Mouse (Mus musculus) liver, embryonic 14.5 days (tissue): ENCODE data around the gene Ago3. TPM values are rescaled to one million over a fixed set of nuclear protein-coding genes. Genes with fewer than 3 reads are reported as not detected.
A peak's percentile ranks its signal among the peaks of the same experiment; 100 is the strongest.

Experiments used
- ATAC-seq: fragments of 200-750 bp; cut with Nextera tagmentation; 2 replicates; pipeline ENCODE4 v1.8.0; 2017; ENCODE audit warnings: moderate number of reproducible peaks, mild to moderate bottlenecking, moderate library complexity; ENCODE audit not compliant: insufficient read depth
- DNase-seq, 3 experiments: peaks; one replicate each; pipeline ENCODE4 v3.0.0-alpha.2; 2012 to 2013; ENCODE audit warnings: low read depth in 3 of 3, low spot score in 3 of 3
- H3K27ac ChIP-seq: fragments of 300-500 bp; sonication (generic); 2 replicates; pipeline ENCODE4 v1.5.1; 2014; ENCODE audit warnings: moderate library complexity, mild to moderate bottlenecking, control low read depth, inconsistent platforms
- H3K27me3 ChIP-seq: fragments of 300-500 bp; sonication (generic); 2 replicates; pipeline ENCODE4 v1.6.1; 2014; ENCODE audit warnings: mild to moderate bottlenecking, low read length, moderate library complexity; ENCODE audit not compliant: control insufficient read depth, insufficient read depth
- H3K36me3 ChIP-seq: fragments of 300-500 bp; sonication (generic); replicated peaks from 2 replicates; pipeline ENCODE4 v1.6.1; 2014; ENCODE audit warnings: low read depth; ENCODE audit not compliant: control insufficient read depth, insufficient read depth
- H3K4me1 ChIP-seq, 2 experiments: fragments of 200-500 bp in 1 of 2; fragments of 300-500 bp in 1 of 2; sonication (generic) in 1 of 2; replicated peaks; 2 replicates each; pipeline ENCODE4 v1.6.1; 2012 to 2014; ENCODE audit warnings: antibody characterized with exemption in 1 of 2, inconsistent platforms in 1 of 2, low read length in 1 of 2; ENCODE audit not compliant: control insufficient read depth in 2 of 2, insufficient read depth in 2 of 2
- H3K4me2 ChIP-seq: fragments of 300-500 bp; sonication (generic); 2 replicates; pipeline ENCODE4 v1.6.1; 2014; ENCODE audit warnings: low read depth, mild to moderate bottlenecking, control low read depth, moderate library complexity
- H3K4me3 ChIP-seq, 2 experiments: fragments of 200-500 bp in 1 of 2; fragments of 300-500 bp in 1 of 2; sonication (generic) in 1 of 2; 2 replicates each; pipeline ENCODE4 v1.5.1; 2012 to 2014; ENCODE audit warnings: low read depth in 2 of 2, low read length in 2 of 2, mild to moderate bottlenecking in 2 of 2, control low read depth in 1 of 2, inconsistent platforms in 1 of 2, moderate library complexity in 1 of 2; ENCODE audit not compliant: insufficient read depth in 1 of 2
- H3K9ac ChIP-seq: fragments of 300-500 bp; sonication (generic); replicated peaks from 2 replicates; pipeline ENCODE4 v1.6.1; 2014; ENCODE audit warnings: mild to moderate bottlenecking, control low read depth, moderate library complexity
- H3K9me3 ChIP-seq: fragments of 300-500 bp; sonication (generic); 2 replicates; pipeline ENCODE4 v1.6.1; 2016; ENCODE audit warnings: low read length, mixed read lengths; ENCODE audit not compliant: control insufficient read depth
- CTCF ChIP-seq: IDR thresholded peaks from 2 replicates; pipeline ENCODE4 v1.5.1; 2016; ENCODE audit warnings: antibody characterized with exemption, low read depth, control low read depth
- EP300 ChIP-seq: IDR thresholded peaks from 2 replicates; pipeline ENCODE4 v1.6.1; 2016; ENCODE audit warnings: antibody characterized with exemption, low read depth
- WGBS: fragments of 180-500 bp; shearing (Covaris S2); extraction: QIAGEN DNeasy Blood & Tissue Kit; methylation state at CpG from one replicate; pipeline ENCODE4 v1.1.7; 2014; ENCODE audit not compliant: insufficient replicate concordance; 5-methylcytosine and 5-hydroxymethylcytosine counted together
- polyA plus RNA-seq, 2 experiments: library from polyadenylated mRNA; depleted of rRNA in 1 of 2; stranded (reverse) in 1 of 2; unstranded in 1 of 2; fragments of >200 nt; fragmentation: Nextera tagmentation in 1 of 2; extraction: Ambion mirVana in 1 of 2; gene quantifications; 2 replicates each; pipeline versions ENCODE4 v1.2.1 to v1.2.3; 2012 to 2014

Ago3 gene
- polyA plus RNA-seq, 2 experiments: 1.1 to 4.3 TPM

DNA sequence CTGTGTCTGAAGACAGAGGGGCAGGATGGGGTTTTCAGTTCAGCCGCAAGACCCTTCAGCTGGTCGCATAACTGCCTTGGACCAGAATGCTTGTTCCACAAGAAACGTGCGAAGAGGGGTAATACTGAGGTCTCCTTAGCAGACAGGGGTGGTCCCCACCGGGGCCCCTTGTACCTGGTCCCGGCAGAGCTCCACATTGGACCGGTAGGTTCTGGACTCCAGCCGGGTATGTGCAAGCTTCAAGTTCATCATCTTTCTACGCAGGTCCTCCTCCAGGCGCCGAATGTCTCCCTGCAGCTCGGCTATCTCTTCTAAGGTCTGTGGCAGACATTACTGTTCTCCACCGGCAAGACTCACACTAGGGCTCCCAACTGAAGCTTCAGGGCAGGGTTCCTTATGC lies 106.7 kb downstream of the Ago3 start:
- ATAC-seq (no peak), DNase-seq (no peak)
- peaks cover 8% of the 10 kb centered on the region for H3K27me3 ChIP-seq
- no peak overlapping the region for H3K4me3 ChIP-seq
- H3K27ac ChIP-seq: no peak overlapping the region
- no peak for TF ChIP-seq EP300
- no peak for TF ChIP-seq CTCF
- no peak overlapping the region for H3K9ac ChIP-seq
- H3K4me1 ChIP-seq: peaks cover 4 to 6% of the 10 kb centered on the region in 2 experiments; a peak in 3 of 4 replicates
- 83% methylated on average over 13 of the region's 13 CpGs for WGBS
- H3K36me3 ChIP-seq: no peaks in the 10 kb centered on the region; the same call in 1 of the 2 replicates
- no peak overlapping the region for H3K4me2 ChIP-seq
- no peaks in the 10 kb centered on the region for H3K9me3 ChIP-seq

DNA sequence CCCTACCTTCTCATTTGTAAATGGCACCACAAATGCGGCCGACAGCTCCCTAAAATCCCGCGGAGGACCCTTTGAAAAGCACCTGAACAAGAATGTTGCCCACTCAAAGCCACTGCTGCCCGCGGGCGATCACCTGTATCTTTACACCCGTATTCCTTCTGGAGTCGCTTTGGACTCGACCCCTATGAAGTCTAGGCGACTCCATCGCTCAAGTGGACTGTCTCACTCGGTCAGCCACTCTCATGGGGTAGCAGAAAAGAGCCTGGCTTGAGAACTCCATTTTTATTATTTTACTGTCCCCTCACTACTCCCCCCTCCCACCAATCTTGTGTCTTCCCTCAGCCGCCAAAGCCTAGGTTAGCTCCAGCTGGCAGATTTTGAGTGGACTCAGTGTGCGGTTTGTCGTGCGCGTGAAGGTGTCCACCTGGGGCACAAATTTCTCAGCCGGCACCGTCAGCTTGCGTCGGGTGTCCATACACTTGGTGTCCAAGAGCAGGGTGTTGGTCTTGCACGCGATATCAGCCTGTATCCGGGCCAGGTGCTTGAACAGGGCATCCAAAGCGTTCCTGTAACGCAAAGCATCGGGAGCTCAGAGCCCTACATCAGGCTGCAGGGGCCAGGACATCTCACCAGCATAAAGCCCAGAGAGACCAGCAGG lies 107.4 kb downstream of the Ago3 start:
- Histone ChIP-seq H3K4me2 (peak overlapping the region; percentile 94), H3K4me3 (peak overlapping the region; percentile 26 to 83), H3K27me3 (peaks cover 8% of the 10 kb centered on the region), H3K36me3 (peaks cover 6% of the 10 kb centered on the region), H3K27ac (no peak overlapping the region), H3K4me1 (peaks cover 4 to 6% of the 10 kb centered on the region in 2 experiments; a peak in 3 of 4 replicates), H3K9me3 (no peaks in the 10 kb centered on the region), H3K9ac (no peak overlapping the region; the same call in 1 of the 2 replicates)
- no peak for DNase-seq
- 52% methylated on average over 28 of the region's 28 CpGs for WGBS
- no peak; the same call in 1 of the 2 replicates for ATAC-seq
- TF ChIP-seq EP300 (no peak), CTCF (no peak)

DNA sequence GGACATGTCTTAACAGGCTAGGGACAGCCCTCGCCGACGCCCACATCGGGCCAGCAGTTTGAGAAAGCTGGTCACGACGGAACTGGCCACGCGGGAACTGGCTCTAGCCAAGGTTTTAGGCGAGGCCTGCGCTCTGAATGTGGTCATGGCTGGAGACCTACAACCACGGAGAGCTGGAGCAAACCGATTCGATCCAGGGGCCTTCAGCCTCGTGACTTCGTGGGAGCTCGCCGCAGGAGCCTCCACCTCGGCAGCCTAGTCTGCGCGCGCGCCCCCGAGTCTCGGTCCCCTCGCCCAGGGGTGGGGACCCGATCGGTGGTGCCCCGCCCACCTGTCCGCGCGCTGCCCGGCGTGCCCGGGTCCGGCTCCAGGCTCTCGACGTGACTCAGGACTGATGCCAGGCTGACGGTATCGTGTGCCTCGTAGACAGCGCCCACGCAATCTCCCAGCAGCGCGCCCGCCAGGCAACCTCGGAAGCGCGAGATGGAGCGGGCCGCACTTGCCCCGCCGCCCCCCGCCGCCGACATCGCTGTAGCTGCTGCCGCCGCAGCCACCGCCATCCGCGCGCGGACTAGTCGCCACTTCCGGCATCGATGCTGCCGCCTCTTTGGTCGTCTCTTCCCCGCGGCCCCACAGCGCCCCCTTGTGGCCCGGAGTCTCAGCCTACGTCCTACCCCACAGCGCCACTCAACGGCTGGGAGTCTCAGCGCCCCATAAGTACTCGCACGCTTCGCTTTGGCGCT lies 108.1 kb downstream of the Ago3 start, which contains the start of gene Adprhl2:
Gene Adprhl2, minus strand, starts transcription at position 593 of the 743 bp plus-strand sequence.
- Histone ChIP-seq H3K27ac (peak within 1 kb of the TSS; percentile 6; the same call in 1 of the 2 replicates), H3K4me3 (peak within 1 kb of the TSS; percentile 83 to 88), H3K4me1 (peaks cover 4 to 6% of the 10 kb centered on the region in 2 experiments; a peak in 3 of 4 replicates), H3K9ac (peak within 1 kb of the TSS; percentile 74), H3K36me3 (peaks cover 7% of the 10 kb centered on the region), H3K4me2 (peak within 1 kb of the TSS; percentile 94), H3K9me3 (no peaks in the 10 kb centered on the region), H3K27me3 (peaks cover 8% of the 10 kb centered on the region)
- DNase-seq (peak; percentile 87 to 93 (median 89)), ATAC-seq (peak; percentile 84)
- WGBS: under 1% methylated on average over 78 of the region's 80 CpGs
- TF ChIP-seq CTCF (peak; percentile 99), EP300 (no peak)

DNA sequence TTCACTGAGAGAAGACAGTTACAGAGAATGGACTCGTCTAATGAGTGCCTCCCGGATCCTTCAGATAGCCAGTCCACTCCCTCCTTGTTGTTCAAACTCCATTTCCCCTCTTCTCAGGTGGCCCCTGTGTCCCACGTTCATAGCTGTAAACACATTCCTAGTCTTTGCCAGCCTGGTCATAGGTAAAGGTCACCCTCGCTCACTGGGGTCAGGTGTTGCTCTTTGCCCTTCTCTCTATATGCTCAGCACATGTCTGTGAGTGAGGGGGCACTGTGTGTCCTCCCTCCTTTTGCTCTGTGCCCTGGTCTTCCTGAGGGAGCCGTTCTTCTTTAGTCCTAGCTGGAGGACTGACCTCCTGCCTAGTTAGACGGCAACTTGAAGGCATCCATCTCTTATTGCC lies 109.5 kb downstream of the Ago3 start:
- Histone ChIP-seq H3K36me3 (peaks cover 10% of the 10 kb centered on the region), H3K4me1 (peaks cover 4 to 6% of the 10 kb centered on the region in 2 experiments; a peak in 2 of 4 replicates), H3K9ac (no peak overlapping the region), H3K4me3 (no peak overlapping the region), H3K9me3 (no peaks in the 10 kb centered on the region), H3K27ac (no peak overlapping the region), H3K4me2 (peak overlapping the region; percentile 5; the same call in 1 of the 2 replicates), H3K27me3 (no peaks in the 10 kb centered on the region)
- 70% methylated on average over 6 of the region's 6 CpGs for WGBS
- ATAC-seq: no peak
- no peak for DNase-seq
- no peak for TF ChIP-seq EP300
- TF ChIP-seq CTCF: no peak

DNA sequence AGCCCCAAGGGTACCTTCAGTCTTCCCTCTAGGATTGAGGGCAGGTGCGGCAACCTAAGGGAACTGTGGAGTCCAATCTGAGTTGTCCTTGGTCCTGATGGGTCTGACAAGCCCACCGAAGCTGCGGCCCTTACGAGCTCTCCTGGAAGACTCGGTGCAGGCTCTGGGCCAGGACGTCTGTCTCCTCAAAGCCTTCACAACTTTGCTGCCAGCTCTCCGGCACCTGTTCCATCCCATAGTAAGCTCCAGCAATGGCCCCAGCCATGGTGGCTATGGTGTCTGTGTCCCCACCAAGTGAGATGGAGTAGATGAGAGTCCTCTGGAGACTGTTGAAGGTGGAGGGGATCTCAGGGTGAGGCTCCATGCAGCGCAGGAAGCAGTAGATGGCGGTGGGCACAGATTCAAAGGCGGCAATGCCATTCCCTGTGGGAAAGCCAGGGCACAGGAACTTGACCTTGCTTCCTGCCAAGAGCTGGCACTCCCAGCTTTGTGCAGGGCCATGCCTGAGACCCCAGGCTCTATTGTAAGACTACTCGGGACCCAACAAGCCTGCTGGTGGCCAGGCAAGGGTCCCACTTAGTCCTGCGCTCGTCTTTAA lies 112.8 kb downstream of the Ago3 start:
- ATAC-seq (no peak), DNase-seq (no peak)
- no peak overlapping the region for H3K4me3 ChIP-seq
- no peak overlapping the region for H3K9ac ChIP-seq
- no peak for TF ChIP-seq CTCF
- no peak for TF ChIP-seq EP300
- no peak overlapping the region for H3K4me2 ChIP-seq
- H3K36me3 ChIP-seq: peaks cover 10% of the 10 kb centered on the region
- H3K27ac ChIP-seq: no peak overlapping the region
- peaks cover 4 to 6% of the 10 kb centered on the region in 2 experiments; a peak in 2 of 4 replicates for H3K4me1 ChIP-seq
- H3K9me3 ChIP-seq: no peaks in the 10 kb centered on the region
- WGBS: 87% methylated on average over 13 of the region's 13 CpGs
- no peaks in the 10 kb centered on the region for H3K27me3 ChIP-seq
